Mouse (Mus musculus) adipocyte (in vitro differentiated cells): ENCODE results near the gene Prss12.

Experiments used
- DNase-seq: peaks from one replicate; pipeline ENCODE4 v3.0.0-alpha.2; 2016; ENCODE audit warnings: low spot score

The Prss12 gene

GRCm38 (mm10) chr3:123446708-123447537 lies at the start of gene Prss12:
TSS of gene Prss12 (plus strand) at chr3:123446913.
- no peak for DNase-seq

GRCm38 (mm10) chr3:123397562-123398481 lies 48.9 kb upstream of the Prss12 start:
- DNase-seq = peak; percentile 41

GRCm38 (mm10) chr3:123404945-123405344 lies 41.8 kb upstream of the Prss12 start:
- DNase-seq = no peak

GRCm38 (mm10) chr3:123411821-123412578 lies 34.7 kb upstream of the Prss12 start:
- DNase-seq = no peak

- DNase-seq = no peak
Observed at GRCm38 (mm10) chr3:123413173-123413572, 33.5 kb upstream of the Prss12 start.

- no peak for DNase-seq
Observed at GRCm38 (mm10) chr3:123425647-123426046, 21.1 kb upstream of the Prss12 start.

- DNase-seq = no peak
Observed at GRCm38 (mm10) chr3:123428005-123428404, 18.7 kb upstream of the Prss12 start.

- no peak for DNase-seq
Observed at GRCm38 (mm10) chr3:123429597-123430458, 16.9 kb upstream of the Prss12 start.

- DNase-seq = no peak
Observed at GRCm38 (mm10) chr3:123431951-123432674, 14.6 kb upstream of the Prss12 start.

GRCm38 (mm10) chr3:123433362-123433761 lies 13.4 kb upstream of the Prss12 start:
- no peak for DNase-seq

GRCm38 (mm10) chr3:123437608-123438007 lies 9.1 kb upstream of the Prss12 start:
- no peak for DNase-seq

- DNase-seq = no peak
Observed at GRCm38 (mm10) chr3:123440490-123440889, 6.2 kb upstream of the Prss12 start.

GRCm38 (mm10) chr3:123444466-123444865 lies 2.2 kb upstream of the Prss12 start:
- no peak for DNase-seq

- DNase-seq = no peak
Observed at GRCm38 (mm10) chr3:123447538-123448059, 886 bp downstream of the Prss12 start.

GRCm38 (mm10) chr3:123448096-123448495 lies 1.4 kb downstream of the Prss12 start:
- DNase-seq = no peak

- DNase-seq = no peak
Observed at GRCm38 (mm10) chr3:123450107-123450506, 3.4 kb downstream of the Prss12 start.

GRCm38 (mm10) chr3:123452904-123453303 lies 6.2 kb downstream of the Prss12 start:
- no peak for DNase-seq

- DNase-seq = peak; percentile 52
Observed at GRCm38 (mm10) chr3:123459492-123459891, 12.8 kb downstream of the Prss12 start.

- DNase-seq = peak; percentile 85
Observed at GRCm38 (mm10) chr3:123460436-123460835, 13.7 kb downstream of the Prss12 start.

- DNase-seq = no peak
Observed at GRCm38 (mm10) chr3:123462264-123462663, 15.6 kb downstream of the Prss12 start.
